Mouse (Mus musculus): ENCODE results near the gene Ucma. TPM values are rescaled to one million over a fixed set of nuclear protein-coding genes. Genes with fewer than 3 reads are reported as not detected.
A peak's percentile ranks its signal among the peaks of the same experiment; 100 is the strongest.

Gene Ucma
- total and polyA plus RNA-seq, 2 experiments from 2014 or later = 5.3 to 13.2 TPM

- Histone ChIP-seq H3K27me3 (ENCODE audit: insufficient read depth, low read length) (no peaks in the 10 kb centered on the region), H3K9me3 (ENCODE audit: low read length) (no peaks in the 10 kb centered on the region), H3K4me3 (ENCODE audit: low read length) (no peak overlapping the region), H3K27ac (no peak overlapping the region), H3K4me2 (ENCODE audit: low read depth, low read length) (no peak overlapping the region), H3K4me1 (ENCODE audit: insufficient read depth, low read length) (no peaks in the 10 kb centered on the region), H3K36me3 (ENCODE audit: insufficient read depth, low read length) (no peaks in the 10 kb centered on the region; the same call in 1 of the 2 replicates), H3K9ac (replicated peaks; ENCODE audit: low read length) (no peak overlapping the region)
- no peak for DNase-seq (ENCODE audit: low spot score)
- no peak for TF ChIP-seq CTCF (IDR thresholded peaks at IDR 0.05; ENCODE audit: low read depth)
- ATAC-seq = no peak
- 90% methylated on average over 6 of the region's 6 CpGs for WGBS
Observed at GRCm38 (mm10) chr2:4996421-4996824, 20.5 kb downstream of the Ucma start.

- DNase-seq (ENCODE audit: low spot score) = peak; percentile 15
- no peaks in the 10 kb centered on the region for H3K9me3 ChIP-seq (ENCODE audit: low read length)
- no peak overlapping the region for H3K4me2 ChIP-seq (ENCODE audit: low read depth, low read length)
- no peak overlapping the region for H3K9ac ChIP-seq (replicated peaks; ENCODE audit: low read length)
- H3K4me1 ChIP-seq (ENCODE audit: insufficient read depth, low read length) = no peaks in the 10 kb centered on the region
- peak; percentile 60 for TF ChIP-seq CTCF (IDR thresholded peaks at IDR 0.05; ENCODE audit: low read depth)
- no peaks in the 10 kb centered on the region; the same call in 1 of the 2 replicates for H3K36me3 ChIP-seq (ENCODE audit: insufficient read depth, low read length)
- no peaks in the 10 kb centered on the region for H3K27me3 ChIP-seq (ENCODE audit: insufficient read depth, low read length)
- H3K4me3 ChIP-seq (ENCODE audit: low read length) = no peak overlapping the region
- no peak overlapping the region for H3K27ac ChIP-seq
- ATAC-seq = no peak
- 79% methylated on average over 3 of the region's 3 CpGs for whole genome bisulfite sequencing
Observed at GRCm38 (mm10) chr2:4998905-4999304, 23.0 kb downstream of the Ucma start.

- no peak overlapping the region for H3K27ac ChIP-seq
- 94% methylated on average over 6 of the region's 6 CpGs for WGBS
- no peak overlapping the region for H3K9ac ChIP-seq (replicated peaks; ENCODE audit: low read length)
- no peaks in the 10 kb centered on the region for H3K9me3 ChIP-seq (ENCODE audit: low read length)
- H3K4me2 ChIP-seq (ENCODE audit: low read depth, low read length) = no peak overlapping the region
- DNase-seq (ENCODE audit: low spot score) (no peak), ATAC-seq (no peak)
- TF ChIP-seq CTCF (IDR thresholded peaks at IDR 0.05; ENCODE audit: low read depth) = no peak
- no peaks in the 10 kb centered on the region for H3K4me1 ChIP-seq (ENCODE audit: insufficient read depth, low read length)
- H3K36me3 ChIP-seq (ENCODE audit: insufficient read depth, low read length) = no peaks in the 10 kb centered on the region
- no peaks in the 10 kb centered on the region for H3K27me3 ChIP-seq (ENCODE audit: insufficient read depth, low read length)
- H3K4me3 ChIP-seq (ENCODE audit: low read length) = no peak overlapping the region
Observed at GRCm38 (mm10) chr2:5001266-5001665, 25.3 kb downstream of the Ucma start.

GRCm38 (mm10) chr2:5007107-5007506, 31.2 kb downstream of the Ucma start:
- ATAC-seq = no peak

GRCm38 (mm10) chr2:5011898-5012490, 36.1 kb downstream of the Ucma start:
- H3K9me3 ChIP-seq (ENCODE audit: low read length) = no peaks in the 10 kb centered on the region
- ATAC-seq = no peak
- peak overlapping the region; percentile 66 for H3K4me2 ChIP-seq (ENCODE audit: low read depth, low read length)
- 0 out of 2 replicates have a peak, but pooled peaks cover 4% of the 10 kb centered on the region for H3K4me1 ChIP-seq (ENCODE audit: insufficient read depth, low read length)
- no peaks in the 10 kb centered on the region for H3K36me3 ChIP-seq (ENCODE audit: insufficient read depth, low read length)
- peak overlapping the region; percentile 34; the same call in 1 of the 2 replicates for H3K9ac ChIP-seq (replicated peaks; ENCODE audit: low read length)
- peak overlapping the region; percentile 43 for H3K4me3 ChIP-seq (ENCODE audit: low read length)
- no peak for TF ChIP-seq CTCF (IDR thresholded peaks at IDR 0.05; ENCODE audit: low read depth)
- no peak for DNase-seq (ENCODE audit: low spot score)
- no peaks in the 10 kb centered on the region for H3K27me3 ChIP-seq (ENCODE audit: insufficient read depth, low read length)
- 14% methylated on average over 8 of the region's 8 CpGs for WGBS
- H3K27ac ChIP-seq = no peak overlapping the region

More at GRCm38 (mm10) chr2:5007107-5007506, 31.2 kb downstream of the Ucma start:
- no peak for DNase-seq (ENCODE audit: low spot score)
- Histone ChIP-seq H3K4me1 (ENCODE audit: insufficient read depth, low read length) (0 out of 2 replicates have a peak, but pooled peaks cover 4% of the 10 kb centered on the region), H3K27ac (no peak overlapping the region), H3K27me3 (ENCODE audit: insufficient read depth, low read length) (no peaks in the 10 kb centered on the region), H3K9ac (replicated peaks; ENCODE audit: low read length) (no peak overlapping the region), H3K9me3 (ENCODE audit: low read length) (no peaks in the 10 kb centered on the region), H3K4me2 (ENCODE audit: low read depth, low read length) (no peak overlapping the region), H3K4me3 (ENCODE audit: low read length) (no peak overlapping the region), H3K36me3 (ENCODE audit: insufficient read depth, low read length) (no peaks in the 10 kb centered on the region)
- 84% methylated on average over 4 of the region's 4 CpGs for WGBS
- TF ChIP-seq CTCF (IDR thresholded peaks at IDR 0.05; ENCODE audit: low read depth) = no peak

- Histone ChIP-seq H3K4me1 (ENCODE audit: insufficient read depth, low read length) (0 out of 2 replicates have a peak, but pooled peaks cover 4% of the 10 kb centered on the region), H3K9me3 (ENCODE audit: low read length) (no peaks in the 10 kb centered on the region), H3K27me3 (ENCODE audit: insufficient read depth, low read length) (no peaks in the 10 kb centered on the region), H3K4me3 (ENCODE audit: low read length) (peak within 1 kb of the TSS; percentile 43), H3K27ac (no peak within 1 kb of the TSS), H3K4me2 (ENCODE audit: low read depth, low read length) (peak within 1 kb of the TSS; percentile 66), H3K9ac (replicated peaks; ENCODE audit: low read length) (peak within 1 kb of the TSS; percentile 34; the same call in 1 of the 2 replicates), H3K36me3 (ENCODE audit: insufficient read depth, low read length) (no peaks in the 10 kb centered on the region)
- no peak for TF ChIP-seq CTCF (IDR thresholded peaks at IDR 0.05; ENCODE audit: low read depth)
- DNase-seq (ENCODE audit: low spot score) = peak; percentile 98
- 4% methylated on average over 32 of the region's 32 CpGs for WGBS
- peak; percentile 100 for ATAC-seq
Observed at GRCm38 (mm10) chr2:5012491-5013324, 36.8 kb downstream of the Ucma start, which contains the start of gene Mcm10. Mcm10 (minus strand) TSS chr2:5012791.

All from hindbrain, postnatal 0 days (tissue).